8 mouse cellular contexts compared by ENCODE assay signal in genomic region chr3:88531348-88532298, GRCm38 (mm10). TPM values are rescaled to one million over a fixed set of nuclear protein-coding genes. Genes with fewer than 3 reads are reported as not detected.
A peak's percentile ranks its signal among the peaks of the same experiment; 100 is the strongest.
DNase-seq lines count a peak whose midpoint lies in the region; ATAC-seq and TF ChIP-seq lines count a peak whose summit lies in the region.

No protein-coding gene starts in this region.

- peak; percentile 91 for DNase-seq in R1 (ENCODE audit: low read depth, low spot score)
- peak; percentile 84 to 88 for DNase-seq in cerebellum, postnatal 36 days
- peak; percentile 84 for DNase-seq in gastrocnemius, adult 18-20 months (ENCODE audit: low spot score)
- peak; percentile 87 to 88 for DNase-seq in left cerebral cortex, adult 2 months (ENCODE audit: extremely low spot score in 1 of 2, low spot score in 2 of 2)
- peak; percentile 84 to 90 for DNase-seq in right cerebral cortex, adult 2 months (ENCODE audit: low spot score in 2 of 2)
- peak; percentile 88 for DNase-seq in urinary bladder, postnatal 14 days (ENCODE audit: low spot score)

- H3K27ac ChIP-seq in hindbrain, embryonic 16.5 days (ENCODE audit: low read depth, low read length), result peak overlapping the region; percentile 96
- peak overlapping the region; percentile 89 for H3K27ac ChIP-seq in left cerebral cortex, adult 2 months

- intact Hi-C loops in left cerebral cortex, adult 2 months (cut with DNase I), result no loop called here

- ATAC-seq in hindbrain, embryonic 16.5 days, result peak; percentile 84
- peak; percentile 79 for ATAC-seq in megakaryocyte, adult 5-6 weeks (ENCODE audit: poor library complexity, severe bottlenecking)

- peak overlapping the region; percentile 75 for H3K4me3 ChIP-seq in hindbrain, embryonic 16.5 days (ENCODE audit: low read length)
- peak overlapping the region; percentile 96 for H3K4me3 ChIP-seq in left cerebral cortex, adult 2 months

- peak overlapping the region; percentile 98 for H3K9ac ChIP-seq in hindbrain, embryonic 16.5 days (ENCODE audit: low read depth, low read length)

- peaks cover 60% of the 10 kb centered on the region for H3K4me1 ChIP-seq in hindbrain, embryonic 16.5 days (ENCODE audit: control insufficient read depth, insufficient read depth, low read depth, low read length)

- WGBS in hindbrain, embryonic 16.5 days, result under 1% methylated on average over 49 of the region's 63 CpGs

- no peak for TF ChIP-seq CTCF in left cerebral cortex, adult 2 months (IDR thresholded peaks at IDR 0.05)

- H3K9me3 ChIP-seq in hindbrain, embryonic 16.5 days (ENCODE audit: control insufficient read depth, low read length), result no peaks in the 10 kb centered on the region

- H3K4me2 ChIP-seq in hindbrain, embryonic 16.5 days (ENCODE audit: low read length), result peak overlapping the region; percentile 64

- peaks cover 3% of the 10 kb centered on the region for H3K36me3 ChIP-seq in hindbrain, embryonic 16.5 days (ENCODE audit: control insufficient read depth, insufficient read depth, low read length)

- no peaks in the 10 kb centered on the region for H3K27me3 ChIP-seq in hindbrain, embryonic 16.5 days (replicated peaks; ENCODE audit: control insufficient read depth, insufficient read depth, low read length)

RNA-seq across cellular contexts. Expression of gene Mex3a, which starts 0.6 kb away (rescaled TPM):
- total RNA-seq in gastrocnemius, adult 18-20 months (2021), result under 1 TPM; 0.17 to 0.18 TPM
- polyA plus RNA-seq in hindbrain, embryonic 16.5 days (2015; fragmentation: Nextera tagmentation; extraction: Ambion mirVana), result 20.4 and 22.1 TPM in 2 replicates
- 1 to 10 TPM; 3.2 TPM for total RNA-seq in left cerebral cortex, adult 2 months (2021)
- 0.04 and 0.05 TPM in 2 replicates for total RNA-seq in megakaryocyte, adult 5-6 weeks (2015)
- 0.04 and 0.18 TPM in 2 replicates for total RNA-seq in megakaryocyte, adult 5-6 weeks (2017)

RNA-seq across cellular contexts. Expression of gene Rab25, which starts 16.5 kb away (rescaled TPM):
- not detected for total RNA-seq in gastrocnemius, adult 18-20 months (2021)
- 0.15 TPM in 1 of 2 replicates, not detected in the other for polyA plus RNA-seq in hindbrain, embryonic 16.5 days (2015; fragmentation: Nextera tagmentation; extraction: Ambion mirVana)
- not detected for total RNA-seq in left cerebral cortex, adult 2 months (2021)
- total RNA-seq in megakaryocyte, adult 5-6 weeks (2015), result not detected in 2 replicates
- total RNA-seq in megakaryocyte, adult 5-6 weeks (2017), result not detected in 2 replicates

RNA-seq across cellular contexts. Expression of gene Lamtor2, which starts 21.3 kb away (rescaled TPM):
- 10 to 100 TPM; 90.8 to 95.9 TPM for total RNA-seq in gastrocnemius, adult 18-20 months (2021)
- polyA plus RNA-seq in hindbrain, embryonic 16.5 days (2015; fragmentation: Nextera tagmentation; extraction: Ambion mirVana), result 184 and 218 TPM in 2 replicates
- 10 to 100 TPM; 98.3 to 99.1 TPM for total RNA-seq in left cerebral cortex, adult 2 months (2021)
- total RNA-seq in megakaryocyte, adult 5-6 weeks (2015), result 31.3 TPM in 2 replicates
- total RNA-seq in megakaryocyte, adult 5-6 weeks (2017), result 57.8 and 73.4 TPM in 2 replicates

RNA-seq across cellular contexts. Expression of gene Lmna, which starts 21.9 kb away (rescaled TPM):
- total RNA-seq in gastrocnemius, adult 18-20 months (2021), result 10 to 100 TPM; 68.3 to 89.6 TPM
- polyA plus RNA-seq in hindbrain, embryonic 16.5 days (2015; fragmentation: Nextera tagmentation; extraction: Ambion mirVana), result 62.3 and 70.4 TPM in 2 replicates
- total RNA-seq in left cerebral cortex, adult 2 months (2021), result 10 to 100 TPM; 59.3 to 61.7 TPM
- 1.5 and 1.9 TPM in 2 replicates for total RNA-seq in megakaryocyte, adult 5-6 weeks (2015)
- total RNA-seq in megakaryocyte, adult 5-6 weeks (2017), result 2.5 and 4.5 TPM in 2 replicates

RNA-seq across cellular contexts. Expression of gene Ubqln4, which starts 21.9 kb away (rescaled TPM):
- total RNA-seq in gastrocnemius, adult 18-20 months (2021), result 10 to 100 TPM; 86.3 to 89.9 TPM
- 40.1 and 44.4 TPM in 2 replicates for polyA plus RNA-seq in hindbrain, embryonic 16.5 days (2015; fragmentation: Nextera tagmentation; extraction: Ambion mirVana)
- total RNA-seq in left cerebral cortex, adult 2 months (2021), result 100 to 1,000 TPM; 137 to 148 TPM
- 10.5 and 14.5 TPM in 2 replicates for total RNA-seq in megakaryocyte, adult 5-6 weeks (2015)
- total RNA-seq in megakaryocyte, adult 5-6 weeks (2017), result 15.9 and 16.4 TPM in 2 replicates

Comparison
In these comparisons a context has a peak if more than half of its experiments do, and no peak if none do; other contexts are left out.
1. Peak in every context shown above with its lines: DNase-seq, ATAC-seq, H3K4me3 ChIP-seq and H3K27ac ChIP-seq.